Mouse (Mus musculus) right cerebral cortex, adult 2 months (tissue): ENCODE measurements around the gene Arhgef40.

Source experiments
- DNase-seq, 2 experiments: peaks; one replicate each; pipeline ENCODE4 v3.0.0; 2021 to 2022; ENCODE audit warnings: low spot score in 2 of 2

Gene Arhgef40

DNA sequence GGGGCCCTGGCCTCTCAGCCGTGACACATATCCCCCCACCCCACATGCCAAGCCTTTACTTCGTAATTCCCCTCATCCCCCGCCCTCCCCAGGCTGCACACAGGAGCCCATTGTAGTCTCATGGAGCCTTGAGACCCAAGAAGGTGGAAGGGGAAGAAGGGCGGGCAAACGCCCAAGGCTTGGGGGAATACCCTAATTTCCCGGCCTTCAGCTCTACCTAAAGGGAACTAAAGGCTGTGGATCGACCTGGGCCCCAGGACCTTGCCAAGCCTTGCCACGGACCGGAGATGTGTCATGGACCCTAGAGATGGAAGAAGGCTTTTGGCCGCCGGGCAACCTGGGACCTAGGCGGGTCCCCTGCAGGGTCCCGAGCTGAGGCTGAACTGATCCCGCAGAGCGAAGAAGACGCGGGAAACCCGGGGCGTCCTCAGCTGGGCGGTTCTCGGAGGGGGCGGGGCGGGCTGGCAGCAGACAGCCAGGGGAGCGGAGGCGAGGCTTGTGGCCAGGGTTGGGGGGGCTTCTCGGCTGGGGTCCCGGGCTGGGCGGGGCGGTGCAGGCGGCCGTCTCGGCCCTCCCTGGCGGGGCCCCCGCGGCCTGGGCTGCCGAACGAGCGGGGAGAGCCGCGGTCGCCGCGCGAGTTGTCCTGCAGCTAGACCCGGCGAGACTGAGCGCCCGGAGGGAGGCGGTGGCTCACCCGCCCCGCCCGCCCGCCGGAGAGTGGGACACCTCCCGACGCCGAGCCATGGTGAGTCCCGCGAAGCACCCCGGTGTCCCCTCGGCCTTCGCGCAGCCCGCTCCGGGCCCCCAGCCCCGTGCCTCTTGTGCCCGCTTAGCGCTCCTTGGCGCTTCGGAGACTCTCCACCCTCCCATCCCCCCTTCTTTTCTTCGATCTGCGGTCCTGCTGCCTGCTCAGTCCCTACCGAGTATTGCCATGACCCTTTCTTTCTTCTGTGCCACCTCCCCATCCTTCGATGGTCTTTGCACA is at the start of gene Arhgef40:
Gene Arhgef40 (plus strand): TSS at position 473 of the 985 bp plus-strand sequence.
- DNase-seq = peak in 1 of 2 experiments; percentile 31

- DNase-seq = no peak
Observed at GRCm38 (mm10) chr14:51939005-51939404, 45.5 kb upstream of the Arhgef40 start.

- DNase-seq = no peak
Observed at GRCm38 (mm10) chr14:51940944-51941560, 43.5 kb upstream of the Arhgef40 start.

GRCm38 (mm10) chr14:51941577-51941976 is 42.9 kb upstream of the Arhgef40 start:
- no peak for DNase-seq

GRCm38 (mm10) chr14:51942236-51942635 is 42.3 kb upstream of the Arhgef40 start:
- no peak for DNase-seq

- DNase-seq = no peak
Observed at GRCm38 (mm10) chr14:51943336-51943735, 41.2 kb upstream of the Arhgef40 start.

DNA sequence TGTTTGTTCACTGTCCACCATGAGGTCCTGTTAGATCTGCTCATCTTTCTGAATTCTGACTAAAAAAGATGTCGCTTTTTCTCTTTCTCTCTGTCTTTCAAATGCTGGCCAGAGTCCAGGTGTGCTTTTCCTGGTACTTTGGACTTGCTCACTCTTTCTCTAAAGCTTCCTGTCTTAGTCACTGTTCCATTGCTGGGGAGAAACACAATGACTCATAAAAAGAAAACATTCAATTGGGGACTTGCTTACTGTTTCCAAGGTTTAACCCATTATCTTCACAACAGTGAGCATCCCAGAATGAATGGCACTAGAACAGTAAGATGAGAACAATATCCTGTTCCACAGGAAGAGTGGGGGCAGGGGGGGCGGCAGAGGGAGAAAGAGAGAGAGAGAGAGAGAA is 24.2 kb upstream of the Arhgef40 start:
- DNase-seq = peak in 1 of 2 experiments; percentile 5

DNA sequence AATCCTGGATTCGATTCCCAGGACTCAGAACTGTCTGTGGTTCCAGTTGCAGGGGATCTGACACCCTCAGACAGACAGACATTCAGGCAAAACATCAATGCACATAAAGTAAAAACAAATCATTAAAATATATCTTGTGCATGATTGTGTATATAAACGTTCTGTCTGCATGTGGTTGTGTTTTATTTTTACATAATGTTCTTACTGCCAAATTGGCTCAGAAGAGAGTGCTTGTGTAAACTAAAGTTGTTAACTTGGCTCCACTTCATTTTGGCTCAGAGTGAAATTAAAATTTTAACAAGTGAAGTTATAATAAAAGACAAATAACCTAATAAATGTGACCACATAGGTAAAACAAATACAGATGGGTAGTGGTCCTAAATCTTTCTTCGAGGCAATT is 17.1 kb upstream of the Arhgef40 start:
- no peak for DNase-seq

DNA sequence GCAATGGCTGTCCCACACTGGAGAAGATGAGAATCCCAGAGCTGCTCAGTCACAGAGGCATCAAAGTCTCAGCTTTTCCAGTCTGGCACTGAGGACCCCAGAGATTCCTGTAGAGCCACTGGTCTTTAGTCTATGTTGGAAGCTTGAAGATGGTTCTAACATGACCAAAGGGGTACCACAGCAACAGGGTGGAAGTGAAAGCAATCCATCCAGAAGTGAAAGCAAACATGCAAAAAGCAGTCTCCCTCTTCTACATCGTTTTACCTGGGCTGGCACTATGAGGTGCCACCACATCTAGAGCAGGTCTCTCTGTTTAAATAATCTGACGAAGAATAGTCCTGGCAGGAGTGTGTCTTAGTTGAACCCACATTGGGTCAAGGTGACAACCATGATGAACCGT is 5.3 kb upstream of the Arhgef40 start:
- no peak for DNase-seq

DNA sequence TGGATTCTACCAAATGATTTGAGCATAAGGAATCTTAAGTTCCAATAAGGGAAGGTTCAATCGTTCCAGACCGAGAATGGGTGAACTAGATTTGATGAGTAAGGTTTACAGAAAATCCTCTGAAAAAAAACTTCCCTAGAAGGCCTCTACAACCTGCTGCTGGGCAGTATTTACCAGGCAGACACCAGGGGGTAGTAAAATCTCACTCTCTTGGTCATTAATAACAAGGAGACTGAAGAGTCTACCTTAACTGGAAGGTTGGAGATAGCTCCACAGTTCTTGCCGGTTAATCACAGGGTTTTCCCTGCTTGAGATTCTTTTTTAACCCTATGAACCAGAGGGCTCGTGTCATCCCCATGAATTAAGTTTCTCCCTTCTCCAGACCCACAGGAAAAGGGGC is 1.3 kb upstream of the Arhgef40 start:
- DNase-seq = no peak

DNA sequence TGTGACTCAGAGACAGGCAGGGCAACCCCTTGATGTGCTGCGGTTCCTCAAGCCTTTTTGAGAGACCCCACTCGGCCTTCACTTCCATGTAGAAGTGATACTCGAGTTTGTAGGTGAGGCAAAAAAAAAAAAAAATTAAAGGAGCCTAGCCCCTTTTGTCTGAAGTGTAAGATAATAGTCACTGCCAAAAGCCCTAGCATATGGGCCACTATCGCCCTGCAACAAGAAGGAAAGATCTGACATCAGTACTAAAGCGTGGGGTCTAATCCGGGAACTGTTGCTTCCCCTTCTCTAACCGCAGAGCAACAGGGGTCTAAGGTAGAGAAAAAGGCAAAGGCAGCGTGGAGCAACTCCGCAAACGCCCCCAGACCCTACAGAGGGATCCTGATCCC is 668 bp upstream of the Arhgef40 start:
- DNase-seq = no peak

- DNase-seq = peak; percentile 55 to 67
Observed at GRCm38 (mm10) chr14:51985301-51986152, 1.0 kb downstream of the Arhgef40 start.

GRCm38 (mm10) chr14:51986153-51986505 is 1.6 kb downstream of the Arhgef40 start:
- DNase-seq = no peak

DNA sequence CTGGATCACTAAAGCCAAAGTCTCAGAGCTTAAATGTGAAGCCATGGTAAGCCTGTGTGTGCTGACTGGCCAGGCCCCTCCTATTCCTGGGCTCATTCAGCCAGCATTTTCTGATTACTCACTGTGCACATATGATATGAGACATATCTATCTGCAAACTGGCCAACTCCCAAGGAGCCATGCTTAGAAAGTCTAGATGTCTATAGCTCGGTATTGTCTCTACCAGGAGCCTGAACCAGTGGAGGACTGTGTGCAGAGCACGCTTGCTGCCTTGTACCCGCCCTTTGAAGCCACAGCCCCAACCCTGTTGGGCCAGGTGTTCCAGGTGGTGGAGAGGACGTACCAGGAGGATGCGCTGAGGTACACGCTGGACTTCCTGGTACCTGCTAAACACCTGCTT is 2.7 kb downstream of the Arhgef40 start:
- no peak for DNase-seq

- no peak for DNase-seq
Observed at GRCm38 (mm10) chr14:51988731-51989130, 4.2 kb downstream of the Arhgef40 start.

GRCm38 (mm10) chr14:51989461-51989970 is 5.0 kb downstream of the Arhgef40 start:
- no peak for DNase-seq

DNA sequence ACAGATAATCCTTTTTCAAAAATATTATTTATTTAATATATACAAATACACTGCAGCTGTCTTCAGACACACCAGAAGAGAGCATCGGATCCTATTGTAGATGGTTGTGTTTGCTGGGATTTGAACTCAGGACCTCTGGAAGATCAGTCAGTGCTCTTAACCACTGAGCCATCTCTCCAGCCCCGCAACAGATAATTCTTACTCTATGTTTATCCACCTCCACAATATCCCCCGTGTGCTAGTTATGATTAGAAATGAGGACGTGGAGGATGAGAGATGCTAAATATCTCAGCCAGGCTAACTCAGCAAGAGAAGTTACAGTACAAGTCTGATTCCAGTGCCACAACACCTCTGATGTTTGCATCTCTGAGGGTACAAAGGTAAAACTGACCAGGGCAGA is 9.9 kb downstream of the Arhgef40 start:
- DNase-seq = no peak

DNA sequence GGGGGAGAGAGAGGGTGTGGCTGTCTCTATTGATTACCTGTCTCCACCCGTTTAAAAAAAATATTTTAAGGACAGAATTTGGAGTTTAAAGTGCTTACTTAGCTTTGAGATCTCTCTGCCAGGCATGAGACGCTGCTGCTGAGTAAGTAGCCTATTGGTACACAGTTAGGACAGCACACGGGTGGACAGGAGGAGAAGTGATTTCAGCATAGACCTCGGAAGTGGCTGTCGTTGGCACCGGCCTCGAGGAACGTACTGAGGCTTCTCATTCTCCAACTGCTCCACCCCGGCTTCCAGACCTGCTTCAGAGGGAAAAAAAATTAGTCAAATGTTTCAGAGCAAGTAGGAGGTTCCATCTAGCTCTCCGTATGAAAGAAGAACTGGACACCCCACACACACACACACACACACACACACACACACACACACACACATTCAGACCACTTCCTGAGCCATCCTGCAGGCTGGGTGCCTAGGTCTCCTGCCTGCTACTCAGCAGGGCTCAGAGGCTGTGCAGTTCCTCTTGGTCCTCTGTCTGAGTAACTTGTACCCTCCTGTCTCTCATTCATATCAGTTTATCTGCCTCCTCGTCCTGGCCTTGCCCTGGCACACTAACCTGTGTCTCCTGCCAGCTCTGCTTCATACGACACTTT is 10.8 kb downstream of the Arhgef40 start:
- no peak for DNase-seq

DNA sequence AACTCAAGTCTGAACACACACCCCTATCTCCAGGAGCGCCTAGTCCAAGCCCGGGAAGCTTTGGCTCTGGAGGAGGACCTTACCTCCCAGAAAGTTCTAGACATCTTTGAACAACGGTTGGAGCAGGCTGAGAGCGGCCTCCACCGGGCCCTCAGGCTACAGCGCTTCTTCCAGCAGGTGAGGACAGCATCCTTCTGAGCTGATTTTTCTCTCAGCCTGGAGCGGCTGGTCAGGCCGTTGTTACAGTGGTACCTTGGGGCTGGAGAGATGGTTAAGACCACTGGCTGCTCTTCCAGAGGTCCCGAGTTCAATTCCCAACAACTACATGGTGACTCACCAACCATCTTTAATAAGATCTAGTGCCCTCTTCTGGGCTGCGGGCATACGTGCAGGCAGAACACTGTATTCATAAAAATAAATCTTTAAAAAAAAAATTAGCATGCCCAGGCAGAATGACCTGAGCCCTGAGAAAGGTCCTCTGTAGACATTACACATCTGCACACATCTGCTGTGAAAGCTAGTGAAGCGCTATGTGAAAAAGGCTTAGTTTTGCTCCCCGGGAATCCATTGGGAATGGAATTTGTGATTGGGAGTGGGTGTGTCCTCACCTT is 11.8 kb downstream of the Arhgef40 start:
- no peak for DNase-seq

DNA sequence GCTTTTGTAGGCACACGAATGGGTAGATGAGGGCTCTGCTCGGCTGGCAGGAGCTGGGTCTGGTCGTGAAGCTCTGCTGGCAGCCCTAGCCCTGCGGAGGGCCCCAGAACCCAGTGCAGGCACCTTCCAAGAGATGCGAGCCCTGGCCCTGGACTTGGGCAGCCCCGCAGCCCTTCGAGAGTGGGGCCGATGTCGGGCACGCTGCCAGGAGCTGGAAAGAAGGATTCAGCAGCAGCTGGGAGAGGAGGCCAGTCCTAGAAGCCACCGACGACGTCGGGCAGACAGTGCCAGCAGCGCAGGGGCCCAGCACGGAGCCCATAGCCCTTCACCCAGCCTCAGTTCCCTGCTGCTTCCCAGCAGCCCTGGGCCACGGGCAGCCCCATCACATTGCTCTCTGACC is 12.3 kb downstream of the Arhgef40 start:
- DNase-seq = no peak

DNA sequence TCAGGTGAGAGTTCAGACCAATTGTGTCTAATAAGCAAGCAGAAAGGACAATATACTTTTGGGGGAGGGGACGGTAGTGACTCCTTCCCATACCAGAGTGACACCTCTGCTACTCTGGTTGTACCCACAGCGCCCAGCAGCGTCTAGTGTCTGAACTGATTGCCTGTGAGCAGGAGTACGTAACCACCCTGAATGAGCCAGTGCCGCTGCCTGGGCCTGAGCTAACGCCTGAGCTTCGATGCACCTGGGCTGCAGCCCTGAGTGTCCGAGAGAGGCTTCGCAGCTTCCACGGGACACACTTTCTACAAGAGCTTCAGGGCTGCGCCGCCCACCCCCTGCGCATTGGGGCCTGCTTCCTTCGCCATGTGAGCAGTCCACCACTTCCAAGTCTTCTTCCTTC is 13.0 kb downstream of the Arhgef40 start:
- DNase-seq = no peak
